Mouse (Mus musculus) limb, embryonic 14.5 days (tissue): ENCODE measurements around the gene Babam2. TPM values are rescaled to one million over a fixed set of nuclear protein-coding genes. Genes with fewer than 3 reads are reported as not detected.

Experiments used
- ATAC-seq: fragments of 200-750 bp; cut with Nextera tagmentation; 2 replicates; pipeline ENCODE4 v1.8.0; 2017; ENCODE audit warnings: low read depth, moderate number of reproducible peaks, moderate TSS enrichment; ENCODE audit not compliant: low FRiP score
- DNase-seq: peaks from one replicate; pipeline ENCODE4 v3.0.0-alpha.2; 2015; ENCODE audit warnings: low spot score
- H3K27ac ChIP-seq: fragments of 300-500 bp; sonication (generic); replicated peaks from 2 replicates; pipeline ENCODE4 v1.5.1; 2014; ENCODE audit warnings: low read depth, mild to moderate bottlenecking, low read length, moderate library complexity, mixed read lengths
- H3K27me3 ChIP-seq: fragments of 300-500 bp; sonication (generic); 2 replicates; pipeline ENCODE4 v1.6.1; 2014; ENCODE audit warnings: low read length, mixed read lengths; ENCODE audit not compliant: control insufficient read depth, insufficient read depth
- H3K36me3 ChIP-seq: fragments of 300-500 bp; sonication (generic); 2 replicates; pipeline ENCODE4 v1.6.1; 2014; ENCODE audit warnings: mild to moderate bottlenecking, low read length, moderate library complexity, mixed read lengths; ENCODE audit not compliant: control insufficient read depth, insufficient read depth
- H3K4me1 ChIP-seq: fragments of 300-500 bp; sonication (generic); 2 replicates; pipeline ENCODE4 v1.6.1; 2014; ENCODE audit warnings: antibody characterized with exemption, low read length, mixed read lengths; ENCODE audit not compliant: control insufficient read depth, insufficient read depth
- H3K4me2 ChIP-seq: fragments of 300-500 bp; sonication (generic); replicated peaks from 2 replicates; pipeline ENCODE4 v1.6.1; 2014; ENCODE audit warnings: low read depth, mild to moderate bottlenecking, low read length, moderate library complexity; ENCODE audit not compliant: severe bottlenecking
- H3K4me3 ChIP-seq: fragments of 300-500 bp; sonication (generic); replicated peaks from 2 replicates; pipeline ENCODE4 v1.5.1; 2014; ENCODE audit warnings: low read length
- H3K9ac ChIP-seq: fragments of 300-500 bp; sonication (generic); 2 replicates; pipeline ENCODE4 v1.6.1; 2014; ENCODE audit warnings: mild to moderate bottlenecking, low read depth, low read length, moderate library complexity; ENCODE audit not compliant: severe bottlenecking
- H3K9me3 ChIP-seq: fragments of 300-500 bp; sonication (generic); 2 replicates; pipeline ENCODE4 v1.6.1; 2016; ENCODE audit warnings: low read length; ENCODE audit not compliant: control insufficient read depth
- POLR2A ChIP-seq: fragments of 200-500 bp; IDR thresholded peaks from 2 replicates; pipeline ENCODE4 v1.8.0; 2012; ENCODE audit warnings: inconsistent platforms, mild to moderate bottlenecking, moderate library complexity, borderline replicate concordance; ENCODE audit not compliant: insufficient read depth, insufficient read length; ENCODE audit errors: extremely low read depth
- WGBS: fragments of 180-500 bp; shearing (Covaris S2); extraction: QIAGEN DNeasy Blood & Tissue Kit; methylation state at CpG from one replicate; pipeline ENCODE4 v1.1.7; 2014; 5-methylcytosine and 5-hydroxymethylcytosine counted together
- polyA plus RNA-seq, 2 experiments: library from polyadenylated mRNA; depleted of rRNA in 1 of 2; stranded (reverse) in 1 of 2; unstranded in 1 of 2; fragments of >200 nt; fragmentation: Nextera tagmentation in 1 of 2; extraction: Ambion mirVana in 1 of 2; gene quantifications; 2 replicates each; pipeline versions ENCODE4 v1.2.1 to v1.2.3; 2012 to 2014

Gene Babam2
- polyA plus RNA-seq, 2 experiments = 23.4 to 35.8 TPM

DNA sequence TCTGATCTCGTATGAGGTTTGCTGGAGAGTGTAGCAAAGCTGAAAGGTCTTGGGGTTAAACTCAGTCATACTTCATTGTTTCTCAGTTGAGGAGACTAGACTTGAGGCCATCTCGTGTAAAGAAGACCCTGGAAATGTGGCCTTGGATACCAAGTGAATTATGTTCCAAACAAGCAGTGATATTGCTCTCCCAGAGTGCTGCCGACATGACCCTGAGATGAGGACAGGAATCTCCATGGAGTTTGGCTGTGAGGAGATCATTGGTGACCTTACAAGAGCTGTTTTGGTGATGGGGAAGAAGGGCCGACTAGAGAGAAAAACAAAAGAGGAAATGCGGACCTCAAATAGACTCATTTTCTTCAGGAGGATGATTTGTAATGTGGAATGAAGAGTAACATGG lies 130.4 kb downstream of the Babam2 start:
- Histone ChIP-seq H3K36me3 (no peaks in the 10 kb centered on the region), H3K27ac (no peak overlapping the region), H3K4me1 (no peaks in the 10 kb centered on the region), H3K9me3 (no peaks in the 10 kb centered on the region), H3K4me3 (no peak overlapping the region), H3K27me3 (no peaks in the 10 kb centered on the region), H3K9ac (no peak overlapping the region), H3K4me2 (no peak overlapping the region)
- WGBS = 91% methylated on average over 5 of the region's 5 CpGs
- no peak for TF ChIP-seq POLR2A
- no peak for DNase-seq
- ATAC-seq = no peak

DNA sequence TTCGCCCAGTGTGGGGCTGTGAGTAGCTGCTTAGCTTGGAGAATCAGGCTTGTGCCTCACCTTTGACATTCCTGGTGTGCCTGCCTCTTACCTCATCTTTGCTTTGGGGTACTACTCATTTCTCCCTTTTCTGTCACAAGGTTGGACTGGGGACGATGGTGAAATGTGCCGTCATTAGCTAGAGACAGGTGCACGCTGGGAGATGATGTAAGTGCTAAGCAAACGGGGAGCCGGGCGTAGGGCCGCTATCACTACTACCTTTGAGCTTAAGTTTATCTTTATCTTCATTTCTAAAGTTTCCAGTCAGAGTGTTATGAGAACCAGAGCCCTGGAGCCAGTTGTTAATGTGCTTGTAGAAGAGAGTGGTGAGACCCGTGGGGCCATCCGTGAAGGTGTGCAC lies 131.3 kb downstream of the Babam2 start:
- Histone ChIP-seq H3K4me3 (no peak overlapping the region), H3K27ac (no peak overlapping the region), H3K4me1 (no peaks in the 10 kb centered on the region), H3K9me3 (no peaks in the 10 kb centered on the region), H3K9ac (no peak overlapping the region), H3K36me3 (no peaks in the 10 kb centered on the region), H3K27me3 (no peaks in the 10 kb centered on the region), H3K4me2 (no peak overlapping the region)
- DNase-seq (no peak), ATAC-seq (no peak)
- WGBS = 92% methylated on average over 10 of the region's 10 CpGs
- TF ChIP-seq POLR2A = no peak

DNA sequence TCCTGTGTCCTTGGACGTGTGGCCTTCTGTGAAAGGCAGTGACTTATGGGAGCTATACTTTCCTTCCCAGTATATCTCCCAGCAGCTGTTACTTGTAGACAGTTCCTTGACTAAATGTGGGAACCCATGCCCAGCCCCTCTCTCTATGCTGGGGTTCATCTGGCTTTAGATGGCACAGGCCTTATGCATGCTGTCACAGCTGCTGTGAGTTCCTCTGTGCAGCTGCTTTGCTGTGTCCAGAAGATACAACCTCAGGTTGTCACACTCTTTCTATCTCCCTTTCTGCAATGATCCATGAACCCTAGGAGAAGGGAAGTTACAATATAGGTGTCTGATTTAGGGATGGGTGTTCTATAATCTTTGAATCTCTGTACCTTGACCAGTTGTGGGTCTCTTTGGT lies 132.1 kb downstream of the Babam2 start:
- no peaks in the 10 kb centered on the region for H3K36me3 ChIP-seq
- H3K9ac ChIP-seq = no peak overlapping the region
- no peak overlapping the region for H3K4me3 ChIP-seq
- no peak overlapping the region for H3K27ac ChIP-seq
- no peak for TF ChIP-seq POLR2A
- no peaks in the 10 kb centered on the region for H3K27me3 ChIP-seq
- H3K4me2 ChIP-seq = no peak overlapping the region
- H3K4me1 ChIP-seq = no peaks in the 10 kb centered on the region
- no peak for ATAC-seq
- DNase-seq = no peak
- WGBS = 33% methylated on average over 1 of the region's 1 CpGs
- peaks cover 8% of the 10 kb centered on the region for H3K9me3 ChIP-seq

DNA sequence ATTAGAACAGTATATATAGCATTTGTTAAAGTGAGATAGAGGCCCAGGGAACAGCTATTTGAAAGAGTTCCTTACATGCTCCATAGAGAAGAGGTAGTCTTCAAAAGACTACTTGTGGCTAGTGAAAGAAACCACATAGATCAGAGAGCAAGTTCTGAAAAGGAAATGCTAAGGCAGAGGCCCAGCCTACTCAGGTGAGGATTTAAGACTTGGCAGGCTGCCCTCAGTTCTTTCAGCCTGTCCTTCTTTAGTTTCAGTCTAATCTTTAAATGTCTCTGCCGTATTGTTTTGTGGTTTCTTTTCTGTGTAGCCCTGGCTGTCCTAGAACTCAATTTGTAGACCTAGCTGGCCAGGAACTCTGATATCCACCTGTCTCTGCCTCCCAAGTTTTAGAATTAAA lies 134.1 kb downstream of the Babam2 start:
- Histone ChIP-seq H3K27me3 (no peaks in the 10 kb centered on the region), H3K36me3 (no peaks in the 10 kb centered on the region), H3K4me3 (no peak overlapping the region), H3K4me2 (no peak overlapping the region), H3K9me3 (peaks cover 14% of the 10 kb centered on the region), H3K27ac (no peak overlapping the region), H3K9ac (no peak overlapping the region), H3K4me1 (no peaks in the 10 kb centered on the region)
- ATAC-seq (no peak), DNase-seq (no peak)
- 62% methylated on average over 1 of the region's 1 CpGs for WGBS
- no peak for TF ChIP-seq POLR2A

DNA sequence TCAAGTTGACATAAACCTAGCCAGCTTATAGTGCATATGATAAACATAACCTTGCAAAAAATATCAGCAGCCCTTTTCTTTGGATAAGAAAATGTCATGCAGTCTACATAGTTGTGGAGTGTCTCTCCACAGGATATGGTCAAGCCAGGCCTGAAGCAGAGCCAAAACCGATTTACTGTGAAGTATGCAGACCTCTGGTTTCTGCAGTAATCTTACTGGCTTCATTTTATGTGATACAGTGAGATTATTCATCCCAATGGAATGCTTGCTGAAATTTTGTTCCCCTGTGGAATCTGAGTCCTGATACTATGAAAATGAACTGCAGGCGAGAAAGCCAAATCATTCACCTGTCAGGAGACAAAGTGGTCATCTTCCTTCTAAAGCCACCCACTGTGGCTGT lies 138.2 kb downstream of the Babam2 start:
- 79% methylated on average over 2 of the region's 2 CpGs for WGBS
- H3K36me3 ChIP-seq = no peaks in the 10 kb centered on the region
- H3K4me2 ChIP-seq = no peak overlapping the region
- H3K27me3 ChIP-seq = no peaks in the 10 kb centered on the region
- H3K9me3 ChIP-seq = peaks cover 14% of the 10 kb centered on the region
- DNase-seq = no peak
- ATAC-seq = no peak
- no peak overlapping the region for H3K27ac ChIP-seq
- H3K4me1 ChIP-seq = no peaks in the 10 kb centered on the region
- no peak overlapping the region for H3K9ac ChIP-seq
- no peak overlapping the region for H3K4me3 ChIP-seq
- TF ChIP-seq POLR2A = no peak

DNA sequence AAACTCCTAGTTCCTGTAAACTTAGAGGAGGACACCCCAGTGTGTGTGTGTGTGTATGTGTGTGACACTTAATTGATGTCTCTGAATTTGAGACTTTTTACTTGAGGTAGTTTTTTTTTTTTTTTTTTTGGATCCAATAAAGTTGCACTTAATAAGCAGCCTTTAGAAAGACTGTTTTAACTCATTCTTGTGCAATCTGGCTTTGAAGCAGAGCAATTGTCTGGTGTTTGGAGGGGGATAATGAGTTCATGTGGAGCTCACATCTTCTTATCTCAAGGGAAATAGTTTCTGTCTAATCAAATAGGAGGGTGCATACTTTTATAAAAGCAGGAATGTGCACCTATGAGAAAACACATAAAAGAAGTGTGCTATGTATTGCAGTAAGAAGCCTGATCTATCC lies 142.5 kb downstream of the Babam2 start:
- Histone ChIP-seq H3K4me2 (no peak overlapping the region), H3K36me3 (no peaks in the 10 kb centered on the region), H3K27ac (no peak overlapping the region), H3K27me3 (no peaks in the 10 kb centered on the region), H3K9ac (no peak overlapping the region), H3K4me1 (no peaks in the 10 kb centered on the region), H3K4me3 (no peak overlapping the region), H3K9me3 (peaks cover 3% of the 10 kb centered on the region; the same call in 1 of the 2 replicates)
- ATAC-seq (no peak), DNase-seq (no peak)
- no peak for TF ChIP-seq POLR2A
